7 mouse cellular contexts compared by ENCODE assay signal in genomic region chr9:60687891-60688324, GRCm38 (mm10). TPM values are rescaled to one million over a fixed set of nuclear protein-coding genes. Genes with fewer than 3 reads are reported as not detected.
A peak's percentile ranks its signal among the peaks of the same experiment; 100 is the strongest.
DNase-seq lines count a peak whose midpoint lies in the region; ATAC-seq and TF ChIP-seq lines count a peak whose summit lies in the region.

TSS of gene Lrrc49 (minus strand) at chr9:60688158.

- under 1% methylated on average over 21 of the region's 21 CpGs for WGBS in intestine, postnatal 0 days
- WGBS in midbrain, embryonic 12.5 days: under 1% methylated on average over 21 of the region's 21 CpGs
- 1% methylated on average over 21 of the region's 21 CpGs for WGBS in small intestine, adult 2 months

- no peaks in the 10 kb centered on the region for H3K4me1 ChIP-seq in intestine, postnatal 0 days (replicated peaks; ENCODE audit: control insufficient read depth, insufficient read depth, low read length)
- H3K4me1 ChIP-seq in midbrain, embryonic 12.5 days: peaks cover 16% of the 10 kb centered on the region
- H3K4me1 ChIP-seq in small intestine, adult 2 months (ENCODE audit: control insufficient read depth, insufficient read depth, insufficient read length, low read length): no peaks in the 10 kb centered on the region

- no peaks in the 10 kb centered on the region for H3K27me3 ChIP-seq in intestine, postnatal 0 days (replicated peaks; ENCODE audit: control insufficient read depth, insufficient read depth, low read length)
- H3K27me3 ChIP-seq in midbrain, embryonic 12.5 days: no peaks in the 10 kb centered on the region
- no peaks in the 10 kb centered on the region for H3K27me3 ChIP-seq in small intestine, adult 2 months (ENCODE audit: control insufficient read depth, insufficient read depth, low read length)

- no peak for TF ChIP-seq CTCF in intestine, postnatal 0 days (IDR thresholded peaks at IDR 0.05; ENCODE audit: low read depth)
- TF ChIP-seq CTCF in small intestine, adult 2 months (IDR thresholded peaks at IDR 0.05; ENCODE audit: extremely low read depth, insufficient read length, insufficient replicate concordance, low read depth, low read length): no peak

- peak within 1 kb of the TSS; percentile 67 for H3K4me2 ChIP-seq in intestine, postnatal 0 days (replicated peaks; ENCODE audit: low read depth)
- peak within 1 kb of the TSS; percentile 52 for H3K4me2 ChIP-seq in midbrain, embryonic 12.5 days (replicated peaks)

- peak within 1 kb of the TSS; percentile 60 for H3K4me3 ChIP-seq in intestine, postnatal 0 days (ENCODE audit: low read depth, low read length)
- H3K4me3 ChIP-seq in midbrain, embryonic 12.5 days: peak within 1 kb of the TSS; percentile 63
- peak within 1 kb of the TSS; percentile 70 for H3K4me3 ChIP-seq in small intestine, adult 2 months (ENCODE audit: low read depth, low read length)

- ATAC-seq in intestine, postnatal 0 days: peak; percentile 95
- ATAC-seq in midbrain, embryonic 12.5 days (ENCODE audit: low FRiP score, low read depth): peak; percentile 97

- DNase-seq in adrenal gland, adult 2 months: peak; percentile 92
- peak; percentile 95 for DNase-seq in embryo, embryonic 11 days
- peak; percentile 47 for DNase-seq in gonadal fat pad, adult 2 months (ENCODE audit: low read depth)
- DNase-seq in left cerebral cortex, postnatal 4 days: peak; percentile 91

- no peaks in the 10 kb centered on the region for H3K9me3 ChIP-seq in intestine, postnatal 0 days (ENCODE audit: control insufficient read depth)
- no peaks in the 10 kb centered on the region for H3K9me3 ChIP-seq in midbrain, embryonic 12.5 days

- no peaks in the 10 kb centered on the region for H3K36me3 ChIP-seq in intestine, postnatal 0 days (ENCODE audit: control insufficient read depth, insufficient read depth)
- H3K36me3 ChIP-seq in midbrain, embryonic 12.5 days: peaks cover 12% of the 10 kb centered on the region
- no peaks in the 10 kb centered on the region for H3K36me3 ChIP-seq in small intestine, adult 2 months (ENCODE audit: control insufficient read depth, insufficient read depth, low read length)

- peak within 1 kb of the TSS; percentile 47 for H3K27ac ChIP-seq in intestine, postnatal 0 days (ENCODE audit: low read depth, low read length)
- H3K27ac ChIP-seq in midbrain, embryonic 12.5 days (replicated peaks): peak within 1 kb of the TSS; percentile 98
- H3K27ac ChIP-seq in small intestine, adult 2 months (ENCODE audit: insufficient read depth, low read depth, low read length): peak within 1 kb of the TSS; percentile 69

- H3K9ac ChIP-seq in intestine, postnatal 0 days (ENCODE audit: low read depth, low read length): 0 out of 2 replicates have a peak within 1 kb of the TSS, but pooled peaks have one; percentile 22
- peak within 1 kb of the TSS; percentile 60 for H3K9ac ChIP-seq in midbrain, embryonic 12.5 days (replicated peaks)

- 0 out of 2 replicates have a peak, but pooled peaks have one; percentile 42 for TF ChIP-seq POLR2A in small intestine, adult 2 months (IDR thresholded peaks at IDR 0.05; ENCODE audit: low read depth, low read length)

- intact Hi-C loops in left cerebral cortex, postnatal 4 days (cut with DNase I): loop anchor here (10.0 kb wide), 1 partner anchor 443 kb away; no protein-coding TSS in a partner anchor

RNA-seq across cellular contexts. Expression of gene Lrrc49, which starts in this region (rescaled TPM):
- 10 to 100 TPM; 13.8 to 15.7 TPM for total RNA-seq in adrenal gland, adult 2 months (2021)
- polyA plus RNA-seq in adrenal gland, adult 2 months (2012; rRNA removed): 2.8 and 2.9 TPM in 2 replicates
- polyA plus RNA-seq in gonadal fat pad, adult 2 months (2012; rRNA removed): 3.5 and 3.6 TPM in 2 replicates
- polyA plus RNA-seq in intestine, postnatal 0 days (2015; fragmentation: Nextera tagmentation; extraction: Ambion mirVana): 8.1 and 10.1 TPM in 2 replicates
- total RNA-seq in left cerebral cortex, postnatal 4 days (2021): 10 to 100 TPM; 86.6 to 86.9 TPM
- 59.4 and 60.2 TPM in 2 replicates for polyA plus RNA-seq in midbrain, embryonic 12.5 days (2016; fragmentation: Nextera tagmentation; extraction: Ambion mirVana)
- 1.1 and 1.2 TPM in 2 replicates for polyA plus RNA-seq in small intestine, adult 2 months (2012; rRNA removed)

Comparison
In these comparisons a context has a peak if more than half of its experiments do, and no peak if none do; other contexts are left out.
1. Peak in every context shown above with its lines: DNase-seq, ATAC-seq, H3K4me3 ChIP-seq and H3K27ac ChIP-seq.
2. RNA of gene Lrrc49 (total RNA-seq): 86.6 to 86.9 TPM in left cerebral cortex, postnatal 4 days; 13.8 to 15.7 TPM in adrenal gland, adult 2 months; every median in the first group is over 4 times any median in the second.
3. H3K27ac ChIP-seq: peak in every context shown above with its lines; median percentile 98 in midbrain, embryonic 12.5 days; 69 in small intestine, adult 2 months; 47 in intestine, postnatal 0 days.